Mouse (Mus musculus) forebrain, embryonic 14.5 days (tissue): ENCODE data around the gene Cfap58. TPM values are rescaled to one million over a fixed set of nuclear protein-coding genes. Genes with fewer than 3 reads are reported as not detected.

Experiments used
- ATAC-seq: fragments of 200-750 bp; cut with Nextera tagmentation; 2 replicates; pipeline ENCODE4 v1.8.0; 2017; ENCODE audit warnings: mild to moderate bottlenecking, moderate library complexity
- DNase-seq: peaks from one replicate; pipeline ENCODE4 v3.0.0-alpha.2; 2015; ENCODE audit warnings: low spot score
- H3K27ac ChIP-seq: fragments of 300-500 bp; sonication (generic); 2 replicates; pipeline ENCODE4 v1.5.1; 2014; ENCODE audit warnings: low read depth, mild to moderate bottlenecking, control low read depth, low read length, moderate library complexity
- H3K27me3 ChIP-seq: fragments of 300-500 bp; sonication (generic); replicated peaks from 2 replicates; pipeline ENCODE4 v1.6.1; 2014; ENCODE audit warnings: low read length, control low read depth, mixed read lengths; ENCODE audit not compliant: control insufficient read depth, insufficient read depth
- H3K36me3 ChIP-seq: fragments of 300-500 bp; sonication (generic); 2 replicates; pipeline ENCODE4 v1.6.1; 2014; ENCODE audit warnings: low read length, control low read depth; ENCODE audit not compliant: control insufficient read depth, insufficient read depth
- H3K4me1 ChIP-seq: fragments of 300-500 bp; sonication (generic); 2 replicates; pipeline ENCODE4 v1.6.1; 2014; ENCODE audit warnings: antibody characterized with exemption, low read length, control low read depth; ENCODE audit not compliant: control insufficient read depth, insufficient read depth
- H3K4me2 ChIP-seq: fragments of 300-500 bp; sonication (generic); 2 replicates; pipeline ENCODE4 v1.6.1; 2014; ENCODE audit warnings: mild to moderate bottlenecking, control low read depth, low read length
- H3K4me3 ChIP-seq: fragments of 300-500 bp; sonication (generic); 2 replicates; pipeline ENCODE4 v1.5.1; 2014; ENCODE audit warnings: low read depth, low read length, control low read depth
- H3K9ac ChIP-seq: fragments of 300-500 bp; sonication (generic); 2 replicates; pipeline ENCODE4 v1.6.1; 2014; ENCODE audit warnings: mild to moderate bottlenecking, low read length, control low read depth, moderate library complexity
- H3K9me3 ChIP-seq: fragments of 300-500 bp; sonication (generic); replicated peaks from 2 replicates; pipeline ENCODE4 v1.6.1; 2016; ENCODE audit warnings: low read length, control low read depth, mixed read lengths; ENCODE audit not compliant: control insufficient read depth
- WGBS: fragments of 180-500 bp; shearing (Covaris S2); extraction: QIAGEN DNeasy Blood & Tissue Kit; methylation state at CpG from one replicate; pipeline ENCODE4 v1.1.7; 2014; 5-methylcytosine and 5-hydroxymethylcytosine counted together
- polyA plus RNA-seq: library from polyadenylated mRNA; unstranded; fragments of >200 nt; fragmentation: Nextera tagmentation; extraction: Ambion mirVana; gene quantifications from 2 replicates; pipeline ENCODE4 v1.2.1, GENCODE M21; 2014

Gene Cfap58
- polyA plus RNA-seq, 1 experiment from 2014 or later, result 0.50 TPM

GRCm38 (mm10) chr19:47979446-47979845, 42.0 kb downstream of the Cfap58 start:
- Histone ChIP-seq H3K36me3 (no peaks in the 10 kb centered on the region), H3K9ac (no peak overlapping the region), H3K27ac (no peak overlapping the region), H3K4me1 (no peaks in the 10 kb centered on the region), H3K27me3 (no peaks in the 10 kb centered on the region), H3K4me3 (no peak overlapping the region), H3K4me2 (no peak overlapping the region), H3K9me3 (no peaks in the 10 kb centered on the region)
- WGBS, result 85% methylated on average over 6 of the region's 6 CpGs
- ATAC-seq, result no peak
- DNase-seq, result no peak

GRCm38 (mm10) chr19:47980241-47980640, 42.8 kb downstream of the Cfap58 start:
- DNase-seq (no peak), ATAC-seq (no peak)

GRCm38 (mm10) chr19:47985606-47986213, 48.2 kb downstream of the Cfap58 start:
- DNase-seq (no peak), ATAC-seq (no peak)
- H3K4me1 ChIP-seq, result no peaks in the 10 kb centered on the region
- 87% methylated on average over 15 of the region's 15 CpGs for WGBS
- no peak overlapping the region for H3K27ac ChIP-seq
- no peak overlapping the region for H3K4me3 ChIP-seq
- H3K4me2 ChIP-seq, result no peak overlapping the region
- H3K9me3 ChIP-seq, result no peaks in the 10 kb centered on the region
- no peaks in the 10 kb centered on the region for H3K27me3 ChIP-seq
- H3K36me3 ChIP-seq, result no peaks in the 10 kb centered on the region
- no peak overlapping the region for H3K9ac ChIP-seq

More at GRCm38 (mm10) chr19:47980241-47980640, 42.8 kb downstream of the Cfap58 start:
- H3K27me3 ChIP-seq, result no peaks in the 10 kb centered on the region
- no peak overlapping the region for H3K4me3 ChIP-seq
- no peaks in the 10 kb centered on the region for H3K4me1 ChIP-seq
- 77% methylated on average over 10 of the region's 10 CpGs for WGBS
- H3K9ac ChIP-seq, result no peak overlapping the region
- H3K36me3 ChIP-seq, result no peaks in the 10 kb centered on the region
- no peak overlapping the region for H3K4me2 ChIP-seq
- no peak overlapping the region for H3K27ac ChIP-seq
- no peaks in the 10 kb centered on the region for H3K9me3 ChIP-seq

- Histone ChIP-seq H3K4me2 (no peak overlapping the region), H3K4me1 (no peaks in the 10 kb centered on the region), H3K27me3 (no peaks in the 10 kb centered on the region), H3K27ac (no peak overlapping the region), H3K36me3 (no peaks in the 10 kb centered on the region), H3K9me3 (no peaks in the 10 kb centered on the region), H3K4me3 (no peak overlapping the region), H3K9ac (no peak overlapping the region)
- ATAC-seq (no peak), DNase-seq (no peak)
- WGBS, result 84% methylated on average over 11 of the region's 11 CpGs
These were observed 50.5 kb downstream of the Cfap58 start for GRCm38 (mm10) chr19:47987986-47988385.

- no peaks in the 10 kb centered on the region for H3K36me3 ChIP-seq
- DNase-seq (peak; percentile 73), ATAC-seq (peak; percentile 50; the same call in 1 of the 2 replicates)
- H3K4me3 ChIP-seq, result no peak overlapping the region
- H3K9me3 ChIP-seq, result no peaks in the 10 kb centered on the region
- H3K4me1 ChIP-seq, result no peaks in the 10 kb centered on the region
- no peak overlapping the region for H3K27ac ChIP-seq
- no peak overlapping the region for H3K9ac ChIP-seq
- H3K4me2 ChIP-seq, result no peak overlapping the region
- WGBS, result 36% methylated on average over 16 of the region's 16 CpGs
- H3K27me3 ChIP-seq, result no peaks in the 10 kb centered on the region
These were observed 51.0 kb downstream of the Cfap58 start for GRCm38 (mm10) chr19:47988456-47988855.

DNA sequence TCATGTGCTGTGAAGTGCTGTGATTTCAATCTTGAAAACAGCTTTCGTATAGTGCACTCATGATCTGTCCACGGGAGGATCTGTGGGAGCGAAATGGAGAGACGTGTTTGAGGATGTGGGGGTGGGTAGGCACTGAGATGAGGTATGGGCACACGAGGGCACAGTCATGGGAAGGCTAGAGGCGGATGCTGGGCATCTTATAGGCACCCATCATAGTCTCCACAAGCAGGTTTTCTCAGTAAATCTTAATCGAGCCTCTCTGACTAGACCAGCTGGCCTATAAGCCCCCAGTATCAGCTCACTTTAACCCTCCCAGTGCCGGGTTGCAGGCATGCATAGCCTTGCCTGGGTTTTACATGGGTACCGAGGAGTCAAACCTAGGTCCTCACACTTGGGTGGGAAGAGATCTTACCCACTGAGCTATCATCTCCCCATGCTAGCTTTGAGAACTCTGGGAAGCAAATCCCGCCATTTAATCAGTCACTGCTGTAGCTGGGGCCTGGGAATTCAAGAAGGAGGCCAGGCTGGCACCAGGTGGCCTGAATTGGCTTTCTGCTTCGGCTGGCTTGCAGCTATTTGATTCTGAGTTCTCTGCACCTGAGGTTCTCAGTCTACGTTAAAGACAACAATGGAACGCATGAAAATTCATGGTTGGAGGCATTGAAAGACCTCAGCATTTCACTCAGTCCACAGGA, 51.6 kb downstream of the Cfap58 start:
- DNase-seq (no peak), ATAC-seq (0 out of 2 replicates have a peak, but pooled peaks have one; percentile 26)
- Histone ChIP-seq H3K9me3 (no peaks in the 10 kb centered on the region), H3K4me2 (no peak overlapping the region), H3K9ac (no peak overlapping the region), H3K27ac (no peak overlapping the region), H3K36me3 (no peaks in the 10 kb centered on the region), H3K27me3 (no peaks in the 10 kb centered on the region), H3K4me1 (no peaks in the 10 kb centered on the region), H3K4me3 (no peak overlapping the region)
- WGBS, result 72% methylated on average over 13 of the region's 13 CpGs

DNA sequence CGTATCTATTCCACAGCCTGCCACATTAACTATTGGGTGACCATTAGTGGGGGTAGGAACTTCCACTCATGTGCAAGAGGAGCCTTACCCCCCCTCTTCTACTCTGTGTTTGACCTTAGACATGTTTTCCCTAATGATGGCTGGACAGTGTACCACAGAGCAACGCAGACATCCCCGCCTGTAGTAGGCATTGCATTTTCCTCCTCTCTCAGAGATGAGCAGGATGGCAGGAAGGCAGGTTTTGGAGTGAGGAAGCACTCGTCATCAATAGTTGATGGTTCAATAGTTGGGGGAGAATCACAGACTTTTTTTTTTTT, 52.1 kb downstream of the Cfap58 start:
- no peak overlapping the region for H3K27ac ChIP-seq
- ATAC-seq (no peak), DNase-seq (no peak)
- H3K36me3 ChIP-seq, result no peaks in the 10 kb centered on the region
- no peak overlapping the region for H3K4me2 ChIP-seq
- H3K9ac ChIP-seq, result no peak overlapping the region
- H3K9me3 ChIP-seq, result no peaks in the 10 kb centered on the region
- no peaks in the 10 kb centered on the region for H3K27me3 ChIP-seq
- no peaks in the 10 kb centered on the region for H3K4me1 ChIP-seq
- WGBS, result 85% methylated on average over 4 of the region's 4 CpGs
- H3K4me3 ChIP-seq, result no peak overlapping the region

GRCm38 (mm10) chr19:48001240-48001639, 63.8 kb downstream of the Cfap58 start:
- ATAC-seq, result no peak
- 71% methylated on average over 13 of the region's 13 CpGs for WGBS

DNA sequence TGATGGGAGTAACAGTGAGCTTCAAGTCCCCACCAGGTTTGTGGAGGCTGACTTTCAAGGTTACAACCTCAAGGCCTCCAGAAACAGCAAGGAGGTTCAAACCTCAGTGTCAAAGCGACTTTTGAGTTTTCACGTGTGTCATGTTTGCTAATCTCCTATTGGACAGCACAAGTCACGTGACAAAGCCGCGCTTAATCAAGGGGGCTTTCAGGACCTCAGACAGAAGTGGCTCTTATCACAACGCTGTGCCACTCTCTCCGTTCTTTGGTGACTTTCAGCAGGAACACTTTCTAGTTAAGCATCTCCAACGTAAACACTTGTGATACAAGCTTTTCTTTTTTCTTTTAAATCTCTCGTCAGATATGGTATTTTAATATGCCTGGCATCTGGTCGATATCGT, 64.3 kb downstream of the Cfap58 start:
- DNase-seq, result no peak
- no peak overlapping the region for H3K4me3 ChIP-seq
- no peaks in the 10 kb centered on the region for H3K9me3 ChIP-seq
- H3K36me3 ChIP-seq, result no peaks in the 10 kb centered on the region
- no peak overlapping the region for H3K9ac ChIP-seq
- H3K4me1 ChIP-seq, result no peaks in the 10 kb centered on the region
- ATAC-seq, result no peak
- no peak overlapping the region for H3K4me2 ChIP-seq
- no peaks in the 10 kb centered on the region for H3K27me3 ChIP-seq
- H3K27ac ChIP-seq, result no peak overlapping the region
- WGBS, result 88% methylated on average over 11 of the region's 11 CpGs

More at GRCm38 (mm10) chr19:48001240-48001639, 63.8 kb downstream of the Cfap58 start:
- no peaks in the 10 kb centered on the region for H3K27me3 ChIP-seq
- H3K4me3 ChIP-seq, result no peak overlapping the region
- H3K9ac ChIP-seq, result no peak overlapping the region
- no peaks in the 10 kb centered on the region for H3K9me3 ChIP-seq
- H3K4me1 ChIP-seq, result no peaks in the 10 kb centered on the region
- peak; percentile 18 for DNase-seq
- H3K36me3 ChIP-seq, result no peaks in the 10 kb centered on the region
- no peak overlapping the region for H3K4me2 ChIP-seq
- H3K27ac ChIP-seq, result no peak overlapping the region
